ENCODE assay signal across 14 mouse cellular contexts in the genomic region with DNA sequence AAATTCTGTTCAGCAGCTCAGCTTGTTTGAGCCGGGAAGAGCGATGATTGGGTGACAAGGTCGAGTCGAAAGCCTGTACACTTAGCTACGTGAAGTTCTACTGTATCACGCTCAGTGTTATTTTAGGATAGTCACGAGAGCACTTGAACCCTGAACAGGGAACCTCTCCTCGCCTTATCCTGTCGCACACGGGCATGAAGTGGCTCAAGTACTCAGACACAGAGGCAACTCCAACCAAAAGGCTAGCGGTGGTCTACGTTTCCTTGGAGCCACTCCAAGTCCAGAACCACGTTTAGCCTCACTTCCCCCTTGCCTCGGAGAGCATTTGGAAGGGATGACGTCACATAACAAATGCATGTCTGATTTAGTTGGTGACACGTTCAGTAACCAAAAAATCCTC. TPM values are rescaled to one million over a fixed set of nuclear protein-coding genes. Genes with fewer than 3 reads are reported as not detected.
DNase-seq lines count a peak whose midpoint lies in the region; ATAC-seq and TF ChIP-seq lines count a peak whose summit lies in the region.
"Had no signal": no experiment of that assay in that cellular context is flagged by ENCODE, and none has a peak within 500 bp of the region (broad histone marks: within the 10 kb centered on the region; RNA-seq: fewer than 3 reads in every experiment).

No protein-coding gene starts in this region.

- WGBS in heart, postnatal 0 days: 26% methylated on average over 16 of the region's 16 CpGs

- TF ChIP-seq EP300 in heart, postnatal 0 days (IDR thresholded peaks at IDR 0.05; ENCODE audit: low read depth): peak; percentile 73

- peak overlapping the region; percentile 30 for H3K4me2 ChIP-seq in heart, postnatal 0 days (ENCODE audit: low read depth, low read length)
- H3K4me2 ChIP-seq: embryonic facial prominence, embryonic 13.5 days; forebrain, embryonic 15.5 days; limb, embryonic 13.5 days had no signal

- intact Hi-C loops in gastrocnemius, adult 2 months (cut with DNase I): loop anchor here (1.0 kb wide), 1 partner anchor 17 kb away; a partner anchor contains a TSS

- peak overlapping the region; percentile 78 for H3K27ac ChIP-seq in gastrocnemius, adult 2 months
- H3K27ac ChIP-seq in heart, postnatal 0 days (ENCODE audit: low read depth): no peak overlapping the region
- H3K27ac ChIP-seq: embryonic facial prominence, embryonic 13.5 days; forebrain, embryonic 15.5 days; limb, embryonic 13.5 days; midbrain, embryonic 10.5 days had no signal

- TF ChIP-seq CTCF in gastrocnemius, adult 2 months (IDR thresholded peaks at IDR 0.05): no peak
- TF ChIP-seq CTCF in heart, postnatal 0 days (IDR thresholded peaks at IDR 0.05; ENCODE audit: low read depth): no peak

- DNase-seq in gastrocnemius, adult 2 months: no peak
- no peak for DNase-seq in gastrocnemius, postnatal 10 days
- peak; percentile 3 to 28 for DNase-seq in monocyte, adult 2 months (ENCODE audit: low read depth in 1 of 2, low spot score in 2 of 2)
- DNase-seq in heart, postnatal 0 days (ENCODE audit: low spot score): peak; percentile 83
- DNase-seq in right cerebral cortex, postnatal 14 days: peak; percentile 18
- DNase-seq in ovary, postnatal 14 days (ENCODE audit: low spot score): no peak
- DNase-seq in adrenal gland, adult 18-20 months (ENCODE audit: low spot score in 2 of 2): no peak
- DNase-seq: adrenal gland, postnatal 10 days; cerebellum, adult 2 months had no signal

- peak overlapping the region; percentile 55 for H3K4me3 ChIP-seq in gastrocnemius, adult 2 months
- no peak overlapping the region for H3K4me3 ChIP-seq in heart, postnatal 0 days (ENCODE audit: low read depth, low read length)
- H3K4me3 ChIP-seq: embryonic facial prominence, embryonic 13.5 days; forebrain, embryonic 15.5 days; limb, embryonic 13.5 days; midbrain, embryonic 10.5 days had no signal

- H3K4me1 ChIP-seq in heart, postnatal 0 days (ENCODE audit: control insufficient read depth, insufficient read depth): peaks cover 8% of the 10 kb centered on the region; the same call in 1 of the 2 replicates
- H3K4me1 ChIP-seq: embryonic facial prominence, embryonic 13.5 days; forebrain, embryonic 15.5 days; midbrain, embryonic 10.5 days had no signal

- no peak for ATAC-seq in monocyte, adult 5-6 weeks (replicated peaks; ENCODE audit: insufficient number of reproducible peaks, low FRiP score, low TSS enrichment, poor library complexity, severe bottlenecking)
- ATAC-seq in heart, postnatal 0 days (ENCODE audit: insufficient read depth, low read depth): peak; percentile 96
- ATAC-seq: forebrain, embryonic 15.5 days had no signal

- no peak overlapping the region for H3K9ac ChIP-seq in heart, postnatal 0 days (replicated peaks; ENCODE audit: low read depth, low read length)
- H3K9ac ChIP-seq: embryonic facial prominence, embryonic 13.5 days; forebrain, embryonic 15.5 days; limb, embryonic 13.5 days had no signal

- H3K9me3 ChIP-seq in heart, postnatal 0 days (replicated peaks; ENCODE audit: control insufficient read depth, low read length): no peaks in the 10 kb centered on the region
- H3K9me3 ChIP-seq: embryonic facial prominence, embryonic 13.5 days; forebrain, embryonic 15.5 days; limb, embryonic 13.5 days; midbrain, embryonic 10.5 days had no signal

- 0 out of 2 replicates have a peak, but pooled peaks cover 6% of the 10 kb centered on the region for H3K27me3 ChIP-seq in heart, postnatal 0 days (ENCODE audit: control insufficient read depth, insufficient read depth, low read length)
- H3K27me3 ChIP-seq: embryonic facial prominence, embryonic 13.5 days; forebrain, embryonic 15.5 days; limb, embryonic 13.5 days had no signal

- no peaks in the 10 kb centered on the region for H3K36me3 ChIP-seq in heart, postnatal 0 days (replicated peaks; ENCODE audit: control insufficient read depth, insufficient read depth, low read length)
- H3K36me3 ChIP-seq: embryonic facial prominence, embryonic 13.5 days; forebrain, embryonic 15.5 days; limb, embryonic 13.5 days; midbrain, embryonic 10.5 days had no signal

RNA-seq across cellular contexts. Expression of a gene that starts 17.7 kb away (rescaled TPM):
- total RNA-seq in gastrocnemius, adult 2 months (2021): 1,000 to 10,000 TPM in 1 of 2 experiments, 100 to 1,000 TPM in 1; 749 to 2,272 TPM
- 1,000 to 10,000 TPM; 1,127 to 1,330 TPM for total RNA-seq in gastrocnemius, postnatal 10 days (2021)
- total RNA-seq in monocyte, adult 5-6 weeks (2017): not detected in 3 replicates
- 4.3 TPM in 1 of 2 replicates, not detected in the other for total RNA-seq in heart, postnatal 0 days (2014; rRNA removed; ENCODE audit: low replicate concordance)
- 0.78 and 0.81 TPM in 2 replicates for polyA plus RNA-seq in heart, postnatal 0 days (2015; fragmentation: Nextera tagmentation; extraction: Ambion mirVana)
- 1 to 10 TPM in 1 of 2 experiments, under 1 TPM in 1; 0.60 to 4.3 TPM for total RNA-seq in adrenal gland, adult 18-20 months (2021)

Comparison
In these comparisons a context has a peak if more than half of its experiments do, and no peak if none do; other contexts are left out.
1. DNase-seq: peak in monocyte, adult 2 months (2 of 2), heart, postnatal 0 days (single experiment) and right cerebral cortex, postnatal 14 days (single experiment); none in gastrocnemius, adult 2 months (single experiment), gastrocnemius, postnatal 10 days (single experiment), ovary, postnatal 14 days (single experiment) and adrenal gland, adult 18-20 months (0 of 2).
2. RNA of a gene that starts 17.7 kb away (total RNA-seq): 749 to 2,272 TPM in gastrocnemius, adult 2 months and 1,127 to 1,330 TPM in gastrocnemius, postnatal 10 days; 0.60 to 4.3 TPM in adrenal gland, adult 18-20 months, not detected in monocyte, adult 5-6 weeks and 4.3 TPM in heart, postnatal 0 days; every median in the first group is over 100 times any median in the second.